In the genomic region with DNA sequence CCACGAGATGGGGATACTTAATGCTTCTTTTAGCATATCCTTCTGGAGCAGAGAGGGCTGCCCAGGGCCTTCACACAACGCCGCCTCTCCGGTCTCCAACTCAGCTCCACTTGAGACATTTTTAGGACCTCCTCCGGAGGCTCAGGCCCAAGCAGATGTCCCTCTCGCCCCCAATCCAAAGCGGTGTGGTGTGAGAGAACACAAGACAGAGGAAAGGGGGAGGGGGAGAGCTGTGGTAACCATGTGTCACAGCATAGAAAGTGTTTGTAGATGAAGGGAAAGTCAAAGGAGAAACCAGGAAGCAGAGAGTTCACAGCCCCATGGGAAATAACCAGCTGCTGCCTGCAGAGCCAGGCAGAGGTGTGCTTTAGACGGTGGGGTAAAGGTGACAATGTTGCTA, we compare ENCODE assay signal across 15 mouse cellular contexts. TPM values are rescaled to one million over a fixed set of nuclear protein-coding genes. Genes with fewer than 3 reads are reported as not detected.
DNase-seq lines count a peak whose midpoint lies in the region; ATAC-seq and TF ChIP-seq lines count a peak whose summit lies in the region.
"Had no signal": no experiment of that assay in that cellular context is flagged by ENCODE, and none has a peak within 500 bp of the region (broad histone marks: within the 10 kb centered on the region; RNA-seq: fewer than 3 reads in every experiment).

No protein-coding gene starts in this region.

- no peak overlapping the region for H3K9ac ChIP-seq in midbrain, embryonic 11.5 days (ENCODE audit: low read length)
- H3K9ac ChIP-seq: hindbrain, embryonic 14.5 days; liver, embryonic 12.5 days; stomach, embryonic 15.5 days had no signal

- H3K36me3 ChIP-seq in midbrain, embryonic 11.5 days (ENCODE audit: control insufficient read depth, insufficient read depth, low read length), result no peaks in the 10 kb centered on the region
- H3K36me3 ChIP-seq: liver, embryonic 12.5 days; stomach, embryonic 15.5 days had no signal

- no peaks in the 10 kb centered on the region for H3K4me1 ChIP-seq in midbrain, embryonic 11.5 days (ENCODE audit: control insufficient read depth, insufficient read depth, low read length)
- H3K4me1 ChIP-seq: liver, embryonic 12.5 days; stomach, embryonic 15.5 days had no signal

- no peak overlapping the region for H3K27ac ChIP-seq in layer of hippocampus, adult 2 months
- H3K27ac ChIP-seq in midbrain, embryonic 11.5 days (ENCODE audit: low read depth, low read length), result no peak overlapping the region
- H3K27ac ChIP-seq: hindbrain, embryonic 14.5 days; liver, embryonic 12.5 days; stomach, embryonic 15.5 days had no signal

- no peak for ATAC-seq in midbrain, embryonic 11.5 days (ENCODE audit: low FRiP score)
- ATAC-seq: forebrain, embryonic 16.5 days; intestine, postnatal 0 days; liver, embryonic 12.5 days had no signal

- H3K27me3 ChIP-seq in midbrain, embryonic 11.5 days (ENCODE audit: control insufficient read depth, insufficient read depth, low read length), result no peaks in the 10 kb centered on the region
- H3K27me3 ChIP-seq: liver, embryonic 12.5 days; stomach, embryonic 15.5 days had no signal

- intact Hi-C loops in left cerebral cortex, postnatal 10 days (cut with DNase I), result no loop called here

- DNase-seq in lung, postnatal 10 days, result peak; percentile 50
- no peak for DNase-seq in lung, adult 18-20 months
- DNase-seq in left cerebral cortex, postnatal 10 days (ENCODE audit: extremely low spot score in 1 of 2, low spot score in 2 of 2), result peak; percentile 20 to 48
- peak; percentile 30 to 68 for DNase-seq in right cerebral cortex, postnatal 36 days (ENCODE audit: low spot score in 2 of 2)
- no peak for DNase-seq in layer of hippocampus, adult 2 months (ENCODE audit: low spot score in 2 of 2)
- DNase-seq in midbrain, embryonic 11.5 days (ENCODE audit: low spot score, missing footprints), result no peak
- no peak for DNase-seq in layer of hippocampus, postnatal 25 days (ENCODE audit: extremely low spot score in 1 of 2, low spot score in 1 of 2)
- DNase-seq: cerebellum, adult 2 months; kidney, postnatal 14 days; layer of hippocampus, postnatal 36 days had no signal

- H3K4me3 ChIP-seq in layer of hippocampus, adult 2 months, result no peak overlapping the region
- no peak overlapping the region for H3K4me3 ChIP-seq in midbrain, embryonic 11.5 days (ENCODE audit: low read depth, low read length)
- H3K4me3 ChIP-seq: liver, embryonic 12.5 days; stomach, embryonic 15.5 days had no signal

- no peak for TF ChIP-seq CTCF in layer of hippocampus, adult 2 months (conservative IDR thresholded peaks at IDR 0.05)

- H3K9me3 ChIP-seq in midbrain, embryonic 11.5 days (ENCODE audit: control insufficient read depth, low read length), result no peaks in the 10 kb centered on the region
- H3K9me3 ChIP-seq: liver, embryonic 12.5 days; stomach, embryonic 15.5 days had no signal

- H3K4me2 ChIP-seq in midbrain, embryonic 11.5 days, result no peak overlapping the region
- H3K4me2 ChIP-seq: hindbrain, embryonic 14.5 days; liver, embryonic 12.5 days; stomach, embryonic 15.5 days had no signal

- WGBS in midbrain, embryonic 11.5 days, result 76% methylated on average over 8 of the region's 8 CpGs

RNA-seq across cellular contexts. Expression of gene Foxp1, which starts 44.4 kb away (rescaled TPM):
- 100 to 1,000 TPM; 157 to 161 TPM for total RNA-seq in left cerebral cortex, postnatal 10 days (2021)
- total RNA-seq in layer of hippocampus, adult 2 months (2021), result 10 to 100 TPM; 88.5 to 93.5 TPM
- 86.2 and 95.4 TPM in 2 replicates for polyA plus RNA-seq in midbrain, embryonic 11.5 days (2014; fragmentation: Nextera tagmentation; extraction: Ambion mirVana)
- 10 to 100 TPM; 85.7 to 92.0 TPM for total RNA-seq in layer of hippocampus, postnatal 25 days (2021)

Comparison
In these comparisons a context has a peak if more than half of its experiments do, and no peak if none do; other contexts are left out.
1. DNase-seq: peak in lung, postnatal 10 days (single experiment), left cerebral cortex, postnatal 10 days (2 of 2) and right cerebral cortex, postnatal 36 days (2 of 2); none in lung, adult 18-20 months (0 of 2), layer of hippocampus, adult 2 months (0 of 2), midbrain, embryonic 11.5 days (single experiment) and layer of hippocampus, postnatal 25 days (0 of 2).